Mouse (Mus musculus) neural tube, embryonic 15.5 days (tissue): Measurements from ENCODE around the gene Arhgap28. TPM values are rescaled to one million over a fixed set of nuclear protein-coding genes. Genes with fewer than 3 reads are reported as not detected.
A peak's percentile ranks its signal among the peaks of the same experiment; 100 is the strongest.

Experiments
- ATAC-seq: fragments of 200-750 bp; cut with Nextera tagmentation; 2 replicates; pipeline ENCODE4 v1.8.0; 2017; ENCODE audit warnings: mild to moderate bottlenecking, moderate TSS enrichment, moderate library complexity; ENCODE audit not compliant: low FRiP score
- H3K27ac ChIP-seq: fragments of 300-500 bp; sonication (generic); replicated peaks from 2 replicates; pipeline ENCODE4 v1.5.1; 2015; ENCODE audit warnings: mild to moderate bottlenecking, inconsistent platforms
- H3K27me3 ChIP-seq: fragments of 300-500 bp; sonication (generic); replicated peaks from 2 replicates; pipeline ENCODE4 v1.6.1; 2015; ENCODE audit warnings: inconsistent platforms
- H3K36me3 ChIP-seq: fragments of 300-500 bp; sonication (generic); 2 replicates; pipeline ENCODE4 v1.6.1; 2015; ENCODE audit warnings: inconsistent platforms
- H3K4me1 ChIP-seq: fragments of 300-500 bp; sonication (generic); 2 replicates; pipeline ENCODE4 v1.6.1; 2015; ENCODE audit warnings: inconsistent platforms
- H3K4me2 ChIP-seq: fragments of 300-500 bp; sonication (generic); 2 replicates; pipeline ENCODE4 v1.6.1; 2015; ENCODE audit warnings: inconsistent platforms, mild to moderate bottlenecking, moderate library complexity
- H3K4me3 ChIP-seq: fragments of 300-500 bp; sonication (generic); replicated peaks from 2 replicates; pipeline ENCODE4 v1.5.1; 2015; ENCODE audit warnings: mild to moderate bottlenecking, inconsistent platforms
- H3K9ac ChIP-seq: fragments of 300-500 bp; sonication (generic); replicated peaks from 2 replicates; pipeline ENCODE4 v1.6.1; 2015; ENCODE audit warnings: mild to moderate bottlenecking, inconsistent platforms
- H3K9me3 ChIP-seq: fragments of 300-500 bp; sonication (generic); replicated peaks from 2 replicates; pipeline ENCODE4 v1.6.1; 2016; ENCODE audit warnings: inconsistent platforms
- WGBS: fragments of 180-500 bp; shearing (Covaris S2); methylation state at CpG from one replicate; pipeline ENCODE4 v1.1.7; 2015; ENCODE audit warnings: mixed read lengths; 5-methylcytosine and 5-hydroxymethylcytosine counted together
- polyA plus RNA-seq: library from polyadenylated mRNA; unstranded; fragments of >200 nt; fragmentation: Nextera tagmentation; extraction: Ambion mirVana; gene quantifications from 2 replicates; pipeline ENCODE4 v1.2.1, GENCODE M21; 2015

The Arhgap28 gene
- polyA plus RNA-seq, 1 experiment from 2014 or later, result 8.9 TPM

DNA sequence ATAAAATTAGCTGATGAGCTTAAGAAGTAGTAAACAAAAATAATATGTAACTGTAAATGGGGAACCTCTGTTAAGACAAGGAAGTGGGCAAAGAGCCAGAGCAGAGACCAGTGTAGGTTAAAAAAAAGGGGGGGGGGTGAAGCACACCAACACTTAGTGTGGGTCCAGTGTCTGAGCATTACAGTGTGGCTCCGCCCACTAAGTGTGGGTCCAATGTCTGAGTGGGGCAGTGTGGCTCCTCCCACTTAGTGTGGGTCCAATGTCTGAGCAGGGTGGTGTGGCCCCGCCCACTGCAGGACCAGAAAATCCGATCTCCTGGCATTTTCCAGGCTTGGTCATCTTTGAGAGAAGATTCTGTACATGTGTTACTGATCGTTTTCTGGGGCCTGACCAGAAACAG, 101.1 kb downstream of the Arhgap28 start:
- no peak overlapping the region for H3K9ac ChIP-seq

GRCm38 (mm10) chr17:67901161-67901560, 102.8 kb downstream of the Arhgap28 start:
- Histone ChIP-seq H3K9me3 (no peaks in the 10 kb centered on the region), H3K27ac (no peak overlapping the region), H3K4me2 (no peak overlapping the region), H3K27me3 (no peaks in the 10 kb centered on the region), H3K4me1 (no peaks in the 10 kb centered on the region), H3K36me3 (no peaks in the 10 kb centered on the region), H3K4me3 (no peak overlapping the region), H3K9ac (no peak overlapping the region)
- no peak for ATAC-seq
- 78% methylated on average over 11 of the region's 11 CpGs for WGBS

More for the DNA sequence above, 101.1 kb downstream of the Arhgap28 start:
- no peak for ATAC-seq
- H3K4me1 ChIP-seq, result no peaks in the 10 kb centered on the region
- H3K36me3 ChIP-seq, result no peaks in the 10 kb centered on the region
- no peak overlapping the region for H3K4me2 ChIP-seq
- WGBS, result 93% methylated on average over 4 of the region's 4 CpGs
- H3K4me3 ChIP-seq, result no peak overlapping the region
- no peaks in the 10 kb centered on the region for H3K27me3 ChIP-seq
- no peaks in the 10 kb centered on the region for H3K9me3 ChIP-seq
- H3K27ac ChIP-seq, result no peak overlapping the region

DNA sequence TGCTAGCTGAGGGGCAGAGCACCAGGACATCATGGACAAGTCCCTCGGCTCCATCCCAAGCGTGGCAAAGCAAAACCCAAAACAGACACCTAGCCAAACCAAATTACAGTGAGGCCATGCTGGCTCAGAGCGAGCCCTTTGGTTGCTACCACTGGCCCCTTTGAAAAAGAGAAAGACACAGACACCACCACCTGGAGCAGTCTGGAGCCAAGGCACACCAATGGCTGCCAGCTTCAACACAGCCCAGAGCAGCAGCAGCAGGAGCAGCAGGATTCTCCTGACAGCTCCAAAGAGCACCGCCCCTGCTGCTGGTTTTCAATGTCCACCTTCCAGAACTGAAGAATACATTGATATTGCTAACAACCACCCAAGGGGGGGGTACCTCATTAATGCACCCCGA, 104.5 kb downstream of the Arhgap28 start:
- Histone ChIP-seq H3K27ac (no peak overlapping the region), H3K9me3 (no peaks in the 10 kb centered on the region), H3K27me3 (no peaks in the 10 kb centered on the region), H3K4me3 (no peak overlapping the region), H3K4me1 (no peaks in the 10 kb centered on the region), H3K9ac (no peak overlapping the region), H3K36me3 (no peaks in the 10 kb centered on the region), H3K4me2 (no peak overlapping the region)
- ATAC-seq, result no peak
- WGBS, result 91% methylated on average over 5 of the region's 5 CpGs

DNA sequence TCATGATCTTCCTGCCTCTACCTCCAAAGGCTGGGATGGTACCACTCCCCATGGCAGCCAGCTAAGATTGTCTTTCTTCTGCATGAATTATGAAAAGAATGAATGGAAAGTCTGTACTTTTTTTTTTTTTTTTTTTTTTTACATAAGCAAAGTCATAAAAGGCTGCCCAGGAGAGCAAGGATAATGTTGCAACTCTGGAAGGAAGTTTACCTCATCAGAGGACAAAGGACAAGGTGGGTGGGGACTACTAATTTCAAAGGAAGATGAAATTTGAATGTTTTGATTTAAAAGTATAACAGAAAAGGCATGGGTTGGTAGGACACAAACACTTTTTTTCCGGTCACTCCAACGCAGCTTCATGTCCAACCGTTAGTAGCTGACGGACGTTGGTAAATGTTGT, 107.5 kb downstream of the Arhgap28 start:
- Histone ChIP-seq H3K9me3 (no peaks in the 10 kb centered on the region), H3K4me2 (no peak overlapping the region), H3K27ac (no peak overlapping the region), H3K4me3 (no peak overlapping the region), H3K4me1 (no peaks in the 10 kb centered on the region), H3K9ac (no peak overlapping the region), H3K36me3 (no peaks in the 10 kb centered on the region), H3K27me3 (no peaks in the 10 kb centered on the region)
- WGBS, result 93% methylated on average over 5 of the region's 5 CpGs
- ATAC-seq, result no peak

DNA sequence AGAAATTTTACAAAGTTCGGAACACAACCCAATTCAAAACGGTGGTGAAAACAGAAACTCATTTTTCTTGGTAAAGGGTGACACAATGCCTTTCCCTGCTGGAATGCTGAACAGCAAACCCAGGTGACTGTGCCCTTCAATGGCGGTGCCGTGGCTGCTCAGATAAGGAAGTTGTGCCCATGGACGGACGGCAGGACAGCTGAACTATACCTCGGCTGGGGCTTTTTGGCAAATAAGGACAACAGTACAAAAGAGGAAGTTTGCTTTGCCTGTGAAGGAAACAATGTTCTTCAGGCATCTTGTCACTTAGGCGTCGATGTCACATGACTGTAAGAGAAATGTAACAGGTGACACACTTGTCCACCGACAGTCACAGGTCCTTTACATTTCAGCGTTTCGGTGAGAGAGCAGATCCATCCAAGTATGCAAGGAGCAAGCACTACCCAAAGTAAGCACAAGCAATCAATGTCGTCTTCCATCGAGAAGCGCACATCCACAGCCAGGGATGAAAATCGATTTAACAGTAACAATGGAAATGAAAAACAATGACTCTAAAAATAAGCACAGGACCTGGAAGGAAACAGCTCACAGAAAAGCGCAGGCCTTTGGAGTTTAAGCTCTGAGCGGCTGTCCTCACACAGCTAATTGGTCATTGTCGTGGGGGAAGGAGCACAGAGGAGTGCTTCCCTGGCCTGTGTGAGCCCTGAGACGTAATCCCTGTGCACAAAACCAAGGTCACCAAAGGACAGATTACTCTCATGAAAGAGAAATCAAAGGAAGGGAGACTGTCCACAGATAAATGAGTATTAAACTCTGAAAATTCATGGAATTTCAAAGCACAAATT, 114.2 kb downstream of the Arhgap28 start:
- Histone ChIP-seq H3K4me1 (no peaks in the 10 kb centered on the region), H3K36me3 (no peaks in the 10 kb centered on the region), H3K9ac (no peak overlapping the region), H3K27ac (no peak overlapping the region), H3K4me3 (no peak overlapping the region), H3K9me3 (no peaks in the 10 kb centered on the region), H3K4me2 (no peak overlapping the region), H3K27me3 (no peaks in the 10 kb centered on the region)
- 75% methylated on average over 20 of the region's 20 CpGs for WGBS
- ATAC-seq, result no peak

DNA sequence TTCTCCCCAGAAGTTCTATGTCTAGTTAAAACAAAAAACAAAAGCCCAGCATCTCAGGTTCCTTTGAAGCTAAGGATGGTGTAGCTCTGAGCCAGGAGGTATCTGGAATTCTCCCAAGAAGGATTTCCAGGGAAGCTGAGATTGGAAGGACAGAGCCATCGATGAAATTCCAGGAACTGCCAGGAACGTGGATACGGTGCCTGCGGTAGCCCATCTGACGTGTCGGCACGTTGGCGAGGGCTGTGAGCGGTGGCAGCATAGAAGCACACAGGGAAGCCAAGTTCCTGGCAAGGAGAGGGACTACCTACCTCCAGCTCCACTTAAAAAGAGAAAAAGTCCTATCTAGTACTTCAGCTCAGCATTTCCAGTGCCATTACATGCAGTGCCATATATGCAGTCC, 115.8 kb downstream of the Arhgap28 start:
- no peak for ATAC-seq
- 90% methylated on average over 9 of the region's 9 CpGs for WGBS

GRCm38 (mm10) chr17:67886326-67886725, 117.6 kb downstream of the Arhgap28 start:
- Histone ChIP-seq H3K27ac (no peak overlapping the region), H3K36me3 (no peaks in the 10 kb centered on the region), H3K4me2 (no peak overlapping the region), H3K9ac (no peak overlapping the region), H3K27me3 (no peaks in the 10 kb centered on the region), H3K4me3 (no peak overlapping the region), H3K9me3 (no peaks in the 10 kb centered on the region), H3K4me1 (no peaks in the 10 kb centered on the region)
- ATAC-seq, result no peak
- WGBS, result 86% methylated on average over 5 of the region's 5 CpGs

More for the DNA sequence above, 115.8 kb downstream of the Arhgap28 start:
- H3K27ac ChIP-seq, result no peak overlapping the region
- no peaks in the 10 kb centered on the region for H3K36me3 ChIP-seq
- H3K9me3 ChIP-seq, result no peaks in the 10 kb centered on the region
- no peak overlapping the region for H3K4me2 ChIP-seq
- no peak overlapping the region for H3K4me3 ChIP-seq
- no peaks in the 10 kb centered on the region for H3K4me1 ChIP-seq
- no peak overlapping the region for H3K9ac ChIP-seq
- no peaks in the 10 kb centered on the region for H3K27me3 ChIP-seq

- no peak overlapping the region for H3K27ac ChIP-seq
- no peak overlapping the region for H3K9ac ChIP-seq
- H3K36me3 ChIP-seq, result no peaks in the 10 kb centered on the region
- ATAC-seq, result no peak
- H3K4me1 ChIP-seq, result no peaks in the 10 kb centered on the region
- no peaks in the 10 kb centered on the region for H3K27me3 ChIP-seq
- no peak overlapping the region for H3K4me3 ChIP-seq
- WGBS, result 87% methylated on average over 12 of the region's 12 CpGs
- H3K9me3 ChIP-seq, result no peaks in the 10 kb centered on the region
- H3K4me2 ChIP-seq, result no peak overlapping the region
These were observed 126.3 kb downstream of the Arhgap28 start for GRCm38 (mm10) chr17:67877599-67877998.

DNA sequence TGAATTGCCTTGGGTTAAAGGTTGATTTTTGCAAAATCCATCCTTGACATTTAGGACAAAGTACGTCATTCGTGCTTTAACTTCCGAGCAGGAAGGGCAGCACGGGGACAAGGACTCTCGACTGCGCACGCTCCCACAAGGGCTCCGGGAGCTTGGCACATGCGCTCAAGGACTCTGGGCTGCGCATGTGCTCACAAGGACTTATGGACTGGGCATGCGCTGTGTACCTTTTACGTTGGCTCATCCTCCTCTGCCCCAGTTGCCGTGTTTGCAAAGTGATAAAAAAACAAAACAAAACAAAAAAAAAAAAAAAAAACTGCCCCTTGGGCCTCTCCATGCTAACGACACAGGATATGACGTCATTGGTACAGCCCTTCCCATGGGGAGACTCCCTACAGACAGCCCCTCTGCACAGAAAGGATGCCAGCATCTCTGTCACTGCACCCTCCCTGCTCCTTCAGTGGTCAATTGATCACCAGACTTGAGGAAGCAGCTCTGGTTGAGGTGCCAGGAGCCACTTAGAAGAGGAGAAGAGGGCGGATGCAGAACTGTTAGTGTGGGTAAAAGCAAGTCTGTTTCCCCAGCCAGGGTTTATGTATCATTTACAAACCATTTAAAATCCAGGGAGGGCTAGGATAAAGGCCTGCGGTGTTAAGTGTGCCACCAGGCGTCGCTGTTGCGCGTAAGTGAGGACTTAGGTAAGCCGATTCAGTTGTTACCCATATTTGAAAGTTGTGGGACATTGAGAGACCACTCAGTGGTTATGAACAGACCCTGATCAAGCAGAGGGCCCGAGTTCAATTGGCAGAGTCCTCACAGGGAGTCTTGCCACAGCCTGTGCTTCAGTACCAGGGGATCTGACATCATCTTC, 134.0 kb downstream of the Arhgap28 start:
- no peaks in the 10 kb centered on the region for H3K27me3 ChIP-seq
- H3K4me1 ChIP-seq, result no peaks in the 10 kb centered on the region
- no peak overlapping the region for H3K4me2 ChIP-seq
- ATAC-seq, result 0 out of 2 replicates have a peak, but pooled peaks have one; percentile 57
- no peak overlapping the region for H3K9ac ChIP-seq
- H3K9me3 ChIP-seq, result no peaks in the 10 kb centered on the region
- no peaks in the 10 kb centered on the region; the same call in 1 of the 2 replicates for H3K36me3 ChIP-seq
- H3K27ac ChIP-seq, result no peak overlapping the region
- WGBS, result 70% methylated on average over 23 of the region's 23 CpGs
- H3K4me3 ChIP-seq, result no peak overlapping the region

- H3K27ac ChIP-seq, result no peak overlapping the region; the same call in 1 of the 2 replicates
- ATAC-seq, result no peak
- no peaks in the 10 kb centered on the region for H3K36me3 ChIP-seq
- no peak overlapping the region for H3K9ac ChIP-seq
- no peak overlapping the region for H3K4me2 ChIP-seq
- H3K27me3 ChIP-seq, result no peaks in the 10 kb centered on the region
- H3K4me1 ChIP-seq, result no peaks in the 10 kb centered on the region
- H3K9me3 ChIP-seq, result no peaks in the 10 kb centered on the region
- 80% methylated on average over 20 of the region's 20 CpGs for WGBS
- no peak overlapping the region for H3K4me3 ChIP-seq
These were observed 137.2 kb downstream of the Arhgap28 start for GRCm38 (mm10) chr17:67866541-67867241.

DNA sequence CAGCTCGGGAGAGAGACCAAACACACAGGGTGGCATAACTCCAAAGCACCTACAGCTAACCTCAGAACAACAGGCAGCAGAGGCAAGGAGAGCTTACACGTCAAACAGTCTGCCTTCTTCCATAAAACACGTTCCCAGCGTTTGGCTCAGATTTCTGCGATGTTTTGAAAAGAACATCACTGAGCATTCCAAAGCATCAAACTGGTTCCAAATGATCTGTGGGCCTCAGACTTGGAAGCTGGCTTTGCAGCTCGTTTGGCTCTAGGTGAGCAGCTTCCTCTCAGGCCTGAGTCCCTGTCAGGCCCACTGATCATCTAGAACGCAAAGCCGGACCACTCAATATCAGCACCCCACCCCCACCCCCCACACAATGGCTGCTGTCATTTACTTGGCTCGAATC, 137.9 kb downstream of the Arhgap28 start:
- whole genome bisulfite sequencing, result 80% methylated on average over 9 of the region's 9 CpGs
- Histone ChIP-seq H3K9me3 (no peaks in the 10 kb centered on the region), H3K4me2 (no peak overlapping the region)

More for the DNA sequence above, 137.9 kb downstream of the Arhgap28 start:
- H3K36me3 ChIP-seq, result no peaks in the 10 kb centered on the region
- no peak overlapping the region; the same call in 1 of the 2 replicates for H3K27ac ChIP-seq
- H3K9ac ChIP-seq, result no peak overlapping the region
- H3K4me1 ChIP-seq, result no peaks in the 10 kb centered on the region
- no peak for ATAC-seq
- H3K4me3 ChIP-seq, result no peak overlapping the region
- H3K27me3 ChIP-seq, result no peaks in the 10 kb centered on the region
